Mouse (Mus musculus): Measurements from ENCODE around the gene Trpm3.

Trpm3 gene

GRCm38 (mm10) chr19:22138590-22139421 lies at the start of gene Trpm3:
Gene Trpm3, plus strand, starts transcription at chr19:22139046.
- peak; percentile 69 for DNase-seq (ENCODE audit: low spot score)

- DNase-seq (ENCODE audit: low spot score), result no peak
Observed at GRCm38 (mm10) chr19:22100582-22100981, 38.3 kb upstream of the Trpm3 start.

GRCm38 (mm10) chr19:22103865-22104264 lies 35.0 kb upstream of the Trpm3 start:
- no peak for DNase-seq (ENCODE audit: low spot score)

- DNase-seq (ENCODE audit: low spot score), result no peak
Observed at GRCm38 (mm10) chr19:22104848-22105484, 33.9 kb upstream of the Trpm3 start.

- DNase-seq (ENCODE audit: low spot score), result no peak
Observed at GRCm38 (mm10) chr19:22105648-22106047, 33.2 kb upstream of the Trpm3 start.

- DNase-seq (ENCODE audit: low spot score), result no peak
Observed at GRCm38 (mm10) chr19:22108893-22109463, 29.9 kb upstream of the Trpm3 start.

GRCm38 (mm10) chr19:22120976-22121375 lies 17.9 kb upstream of the Trpm3 start:
- no peak for DNase-seq (ENCODE audit: low spot score)

GRCm38 (mm10) chr19:22121631-22122030 lies 17.2 kb upstream of the Trpm3 start:
- no peak for DNase-seq (ENCODE audit: low spot score)

GRCm38 (mm10) chr19:22132626-22133025 lies 6.2 kb upstream of the Trpm3 start:
- DNase-seq (ENCODE audit: low spot score), result no peak

GRCm38 (mm10) chr19:22178549-22178948 lies 39.7 kb downstream of the Trpm3 start:
- DNase-seq (ENCODE audit: low spot score), result no peak

GRCm38 (mm10) chr19:22179017-22179416 lies 40.2 kb downstream of the Trpm3 start:
- DNase-seq (ENCODE audit: low spot score), result no peak

- DNase-seq (ENCODE audit: low spot score), result no peak
Observed at GRCm38 (mm10) chr19:22180136-22180535, 41.3 kb downstream of the Trpm3 start.

GRCm38 (mm10) chr19:22189716-22190115 lies 50.9 kb downstream of the Trpm3 start:
- no peak for DNase-seq (ENCODE audit: low spot score)

GRCm38 (mm10) chr19:22222520-22222919 lies 83.7 kb downstream of the Trpm3 start:
- DNase-seq (ENCODE audit: low spot score), result no peak

GRCm38 (mm10) chr19:22234187-22234586 lies 95.3 kb downstream of the Trpm3 start:
- DNase-seq (ENCODE audit: low spot score), result no peak

GRCm38 (mm10) chr19:22249076-22249475 lies 110.2 kb downstream of the Trpm3 start:
- no peak for DNase-seq (ENCODE audit: low spot score)

- DNase-seq (ENCODE audit: low spot score), result no peak
Observed at GRCm38 (mm10) chr19:22272916-22273315, 134.1 kb downstream of the Trpm3 start.

- no peak for DNase-seq (ENCODE audit: low spot score)
Observed at GRCm38 (mm10) chr19:22284651-22285050, 145.8 kb downstream of the Trpm3 start.

GRCm38 (mm10) chr19:22292671-22293070 lies 153.8 kb downstream of the Trpm3 start:
- DNase-seq (ENCODE audit: low spot score), result no peak

GRCm38 (mm10) chr19:22300906-22301305 lies 162.1 kb downstream of the Trpm3 start:
- DNase-seq (ENCODE audit: low spot score), result no peak

- DNase-seq (ENCODE audit: low spot score), result no peak
Observed at GRCm38 (mm10) chr19:22303021-22303951, 164.4 kb downstream of the Trpm3 start.
